Mouse (Mus musculus): ENCODE measurements at regions not wholly inside any gene's neighbourhood (a gene's known extent, or its start where the extent isn't known, plus 50 kb on each side); places are given as distances from the start of the nearest gene placed in this dataset.

GRCm38 (mm10) chr1:73799246-73799645 lies 325.0 kb downstream of the Tns1 start:
- no peak for DNase-seq (ENCODE audit: low spot score)

- no peak for DNase-seq (ENCODE audit: low spot score)
Measured at GRCm38 (mm10) chr1:73797858-73798257, 326.4 kb downstream of the Tns1 start.

- DNase-seq (ENCODE audit: low spot score), result no peak
Measured at GRCm38 (mm10) chr1:73797413-73797812, 326.8 kb downstream of the Tns1 start.

- no peak for DNase-seq (ENCODE audit: low spot score)
Measured at GRCm38 (mm10) chr1:73793871-73794270, 330.4 kb downstream of the Tns1 start.

GRCm38 (mm10) chr1:73793256-73793655 lies 331.0 kb downstream of the Tns1 start:
- no peak for DNase-seq (ENCODE audit: low spot score)

GRCm38 (mm10) chr1:73792311-73792710 lies 331.9 kb downstream of the Tns1 start:
- no peak for DNase-seq (ENCODE audit: low spot score)

- DNase-seq (ENCODE audit: low spot score), result no peak
Measured at GRCm38 (mm10) chr1:73787666-73788065, 336.6 kb downstream of the Tns1 start.

- no peak for DNase-seq (ENCODE audit: low spot score)
Measured at GRCm38 (mm10) chr1:73787224-73787623, 337.0 kb downstream of the Tns1 start.

- no peak for DNase-seq (ENCODE audit: low spot score)
Measured at GRCm38 (mm10) chr1:73783303-73783702, 340.9 kb downstream of the Tns1 start.

GRCm38 (mm10) chr1:73782871-73783270 lies 341.4 kb downstream of the Tns1 start:
- DNase-seq (ENCODE audit: low spot score), result no peak

GRCm38 (mm10) chr1:73771773-73772172 lies 352.5 kb downstream of the Tns1 start:
- DNase-seq (ENCODE audit: low spot score), result no peak

GRCm38 (mm10) chr1:73770631-73771030 lies 353.6 kb downstream of the Tns1 start:
- DNase-seq (ENCODE audit: low spot score), result no peak

GRCm38 (mm10) chr1:73764611-73765333 lies 359.5 kb downstream of the Tns1 start:
- no peak for DNase-seq (ENCODE audit: low spot score)

GRCm38 (mm10) chr1:73758110-73759061 lies 365.9 kb downstream of the Tns1 start:
- no peak for DNase-seq (ENCODE audit: low spot score)

GRCm38 (mm10) chr1:73755791-73756190 lies 368.5 kb downstream of the Tns1 start:
- DNase-seq (ENCODE audit: low spot score), result no peak

GRCm38 (mm10) chr1:73754928-73755327 lies 369.3 kb downstream of the Tns1 start:
- DNase-seq (ENCODE audit: low spot score), result no peak

GRCm38 (mm10) chr1:73753157-73753556 lies 371.1 kb downstream of the Tns1 start:
- DNase-seq (ENCODE audit: low spot score), result no peak

GRCm38 (mm10) chr1:73748702-73749101 lies 375.5 kb downstream of the Tns1 start:
- DNase-seq (ENCODE audit: low spot score), result no peak

- DNase-seq (ENCODE audit: low spot score), result no peak
Measured at GRCm38 (mm10) chr1:73744555-73745234, 379.6 kb downstream of the Tns1 start.

- peak; percentile 50 for DNase-seq (ENCODE audit: low spot score)
Measured at GRCm38 (mm10) chr1:73743737-73744554, 380.3 kb downstream of the Tns1 start.

- peak; percentile 58 for DNase-seq (ENCODE audit: low spot score)
Measured at GRCm38 (mm10) chr1:73737083-73737482, 387.2 kb downstream of the Tns1 start.

- DNase-seq (ENCODE audit: low spot score), result no peak
Measured at GRCm38 (mm10) chr1:73728377-73728776, 395.9 kb downstream of the Tns1 start.

All from testis, postnatal 10 days (tissue).